Mouse (Mus musculus) urinary bladder, postnatal 25 days (tissue): ENCODE results near the gene Rac3.
A peak's percentile ranks its signal among the peaks of the same experiment; 100 is the strongest.
"Not testable (repeated sequence)": the region's sequence is repeated elsewhere in the genome, so short reads cannot be mapped to it uniquely, and the experiment has no call there.

Source experiments
- DNase-seq: peaks from one replicate; pipeline ENCODE4 v3.0.0; 2022; ENCODE audit warnings: low spot score

Rac3 gene

DNA sequence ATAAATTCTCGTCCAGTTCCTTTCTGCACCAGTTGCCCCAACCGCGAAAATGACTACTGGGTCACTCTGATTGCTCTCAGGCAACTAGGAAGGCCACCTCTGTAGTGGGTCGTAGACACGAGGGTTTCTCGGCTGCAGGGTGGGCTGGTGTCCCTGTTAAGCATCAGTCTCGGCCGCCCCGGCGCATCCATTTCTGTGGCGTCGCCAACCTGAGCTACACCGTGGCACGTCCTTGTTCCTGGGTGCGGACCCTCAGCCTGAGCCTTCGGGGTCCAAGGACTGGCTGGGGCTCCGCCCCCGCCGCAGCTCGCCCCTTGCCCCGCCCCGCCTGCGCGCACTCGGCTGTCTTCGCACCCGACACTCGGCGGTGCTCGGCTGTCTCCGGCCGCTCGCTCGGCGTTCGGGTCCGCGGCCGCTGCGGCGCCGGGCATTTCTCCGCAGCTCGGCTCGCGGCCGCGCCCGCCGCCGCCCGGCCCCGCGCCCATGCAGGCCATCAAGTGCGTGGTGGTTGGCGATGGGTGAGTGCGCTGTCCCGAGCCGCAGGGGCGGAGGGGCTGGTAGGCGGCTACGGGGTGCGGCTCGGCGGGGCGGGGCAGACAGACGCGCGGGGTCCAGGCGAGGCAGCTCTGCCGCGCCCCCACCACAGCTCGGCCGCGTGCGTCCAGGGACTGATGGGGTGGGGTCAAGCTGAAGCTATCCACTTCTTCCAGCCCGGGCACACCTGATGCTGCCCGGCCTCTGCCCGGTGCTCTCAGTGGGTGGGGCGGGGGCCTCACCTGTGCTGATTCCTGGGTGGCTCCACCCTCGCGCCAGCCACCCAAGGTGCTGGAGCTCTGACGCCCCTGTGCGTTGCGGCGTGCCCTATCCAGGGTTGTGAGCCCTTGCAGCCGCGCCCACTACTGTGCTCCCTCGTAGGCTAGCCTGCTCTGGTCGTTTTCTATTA, at the start of gene Rac3:
Rac3 (plus strand) TSS at position 347 of the 943 bp plus-strand sequence.
- DNase-seq, result peak; percentile 57

DNA sequence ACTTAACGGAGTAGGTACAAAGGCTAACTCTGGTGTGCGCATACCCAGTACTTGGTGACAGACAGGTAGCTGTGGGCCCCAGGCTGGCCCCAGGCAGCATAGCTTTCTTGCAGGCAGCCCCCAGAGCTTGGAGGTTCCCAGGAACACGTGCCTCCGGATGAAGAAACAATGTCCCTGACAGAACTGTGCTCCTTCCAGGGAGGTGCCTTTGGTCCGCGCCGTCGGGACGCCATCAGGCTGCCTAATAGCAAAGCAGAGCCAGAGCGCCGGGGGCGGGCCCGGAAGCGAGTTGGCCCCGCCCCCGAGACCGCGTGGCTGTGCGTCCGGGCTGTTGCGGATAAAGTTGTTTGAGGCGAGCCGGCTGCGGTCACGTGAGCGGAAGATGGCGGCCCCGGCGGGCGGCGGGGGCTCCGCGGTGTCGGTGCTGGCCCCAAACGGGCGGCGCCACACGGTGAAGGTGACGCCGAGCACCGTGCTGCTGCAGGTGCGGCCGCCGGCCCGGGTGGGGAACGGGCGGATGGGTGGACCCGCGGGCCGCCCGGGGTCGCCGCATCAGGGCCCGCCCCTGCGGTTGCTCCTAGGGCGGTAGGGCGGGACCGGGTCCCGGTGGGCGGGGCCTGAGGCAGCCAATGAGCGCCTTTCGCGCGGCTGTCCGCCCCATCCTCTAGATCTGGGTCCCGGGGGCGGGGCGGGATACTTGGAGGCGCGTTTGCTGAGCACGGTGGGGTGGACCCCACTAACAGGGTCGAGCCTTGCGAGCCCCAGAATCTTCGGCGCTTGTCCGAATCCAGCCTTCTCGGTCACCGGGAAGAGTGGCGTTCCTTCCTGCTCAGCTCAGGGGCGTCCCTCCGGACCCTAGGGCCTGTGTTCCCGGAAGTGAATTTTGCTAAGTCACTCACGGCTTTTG, 48.3 kb upstream of the Rac3 start, which contains the start of gene Aspscr1:
Aspscr1 (plus strand) TSS at position 287 of the 907 bp plus-strand sequence.
- DNase-seq, result peak; percentile 96

DNA sequence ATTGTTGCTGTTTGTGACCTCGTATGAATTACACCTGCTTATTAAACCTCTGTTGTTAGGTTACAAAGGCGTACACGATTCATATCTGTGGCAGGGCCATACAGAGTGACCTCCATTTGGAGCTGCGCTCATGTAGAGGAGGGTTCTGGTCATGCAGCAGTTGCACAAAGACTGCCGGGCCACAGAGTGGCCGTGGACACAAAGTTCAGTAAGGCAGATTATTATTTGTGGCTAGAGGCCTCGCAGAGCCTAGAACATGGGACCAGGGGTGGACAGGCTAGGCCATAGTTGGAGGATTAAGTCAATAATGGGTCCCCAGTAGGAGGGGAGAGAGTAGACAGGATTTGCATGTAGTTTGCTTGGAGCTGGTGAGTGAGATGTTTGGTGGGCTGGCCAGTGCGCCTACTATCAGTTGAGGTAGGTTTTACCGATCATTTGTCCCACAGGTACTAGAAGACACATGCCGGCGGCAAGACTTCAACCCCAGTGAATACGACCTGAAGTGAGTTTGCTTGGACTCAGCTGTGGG, 47.6 kb upstream of the Rac3 start:
- no peak for DNase-seq

DNA sequence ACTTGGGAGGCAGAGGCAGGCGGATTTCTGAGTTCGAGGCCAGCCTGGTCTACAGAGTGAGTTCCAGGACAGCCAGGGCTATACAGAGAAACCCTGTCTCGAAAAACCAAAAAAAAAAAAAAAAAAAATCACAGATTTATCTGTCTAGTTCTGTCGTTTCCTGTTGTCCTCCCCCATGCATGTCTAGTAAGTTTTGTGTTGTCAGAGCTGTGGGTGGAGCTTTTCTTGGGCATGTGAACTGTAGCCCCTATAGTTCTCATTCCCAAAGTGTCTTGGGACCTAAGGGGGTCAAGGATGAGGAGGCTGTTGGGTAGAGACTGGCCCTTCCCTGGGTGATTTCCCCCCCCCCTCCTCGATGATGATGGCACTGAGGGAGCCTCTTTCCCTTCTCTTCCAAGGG, 45.4 kb upstream of the Rac3 start:
- DNase-seq, result not testable (repeated sequence)

DNA sequence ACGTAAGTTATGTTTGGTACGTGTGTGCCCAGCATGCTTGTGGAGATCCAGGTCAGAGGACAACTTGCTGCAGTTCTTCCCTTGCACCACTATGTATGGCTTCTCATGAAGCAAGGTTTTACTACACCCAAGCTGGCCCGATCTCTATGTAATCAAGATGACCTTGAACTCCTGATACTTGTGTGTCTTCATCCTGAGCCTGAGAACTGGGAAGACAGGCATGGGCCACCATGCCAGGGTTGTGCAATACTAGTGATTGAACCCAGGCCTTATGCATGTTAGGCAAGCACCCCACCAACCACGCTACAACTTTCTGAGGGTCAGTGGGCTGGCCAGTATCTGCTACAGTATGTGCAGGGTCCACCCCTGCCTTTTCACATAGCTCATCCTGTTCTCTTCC, 44.3 kb upstream of the Rac3 start:
- DNase-seq, result no peak

DNA sequence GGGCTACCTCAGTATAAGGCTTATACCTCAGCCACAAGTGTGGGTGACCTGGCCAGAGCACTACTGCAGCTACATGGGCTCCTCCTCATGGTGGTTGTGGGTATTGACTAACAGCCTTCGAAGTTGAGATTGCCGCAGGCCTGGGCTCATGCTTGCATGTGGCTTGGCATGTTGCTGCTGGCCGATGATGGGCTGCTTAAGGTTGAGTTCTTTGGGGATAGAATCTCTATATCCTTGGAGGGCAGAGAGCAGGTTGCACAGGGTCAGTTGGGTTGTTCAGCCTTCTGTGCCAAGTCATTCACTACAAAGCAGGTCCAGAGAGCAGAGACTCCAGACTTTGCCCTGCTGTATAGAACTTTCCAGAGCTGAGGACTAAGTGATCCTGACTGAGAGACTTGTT, 41.4 kb upstream of the Rac3 start:
- no peak for DNase-seq

DNA sequence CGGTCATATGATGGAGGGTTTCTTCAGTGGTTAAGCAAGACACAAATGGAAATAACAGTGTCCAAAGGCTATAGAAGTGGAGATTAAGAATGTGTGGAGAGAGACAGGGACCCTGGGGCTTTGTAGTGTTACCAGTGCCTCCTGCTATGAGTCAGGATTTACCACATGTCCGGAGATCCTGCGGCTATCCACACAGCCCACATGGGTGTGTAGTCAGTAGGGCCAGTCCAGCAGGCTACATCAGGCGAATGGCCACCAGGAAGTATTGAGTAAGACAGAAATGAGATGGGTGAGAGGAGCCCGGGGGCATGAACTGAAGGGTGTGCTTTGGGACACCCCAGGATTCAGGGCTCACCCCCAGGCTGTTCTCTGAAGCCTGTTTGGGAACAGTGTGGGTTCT, 38.6 kb upstream of the Rac3 start:
- no peak for DNase-seq

DNA sequence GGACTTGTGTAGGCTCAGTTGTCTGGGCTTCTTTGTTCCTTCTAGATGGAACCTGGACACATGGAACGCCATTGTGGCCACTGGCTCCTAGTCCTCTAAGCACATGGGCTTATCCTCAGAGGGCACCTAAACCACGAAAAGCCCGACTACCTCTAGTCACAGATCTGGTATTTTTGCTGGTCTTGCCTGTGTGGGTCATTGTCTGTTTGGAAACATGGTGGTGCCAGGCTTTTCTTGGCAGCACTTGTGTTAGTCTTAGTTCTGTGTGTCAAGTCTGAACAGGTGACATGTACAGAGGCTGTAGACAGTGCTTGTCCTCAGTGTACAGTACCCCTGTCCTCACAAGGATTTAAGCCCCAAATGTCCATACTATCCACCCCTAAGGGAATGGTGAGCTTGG, 37.7 kb upstream of the Rac3 start:
- no peak for DNase-seq

DNA sequence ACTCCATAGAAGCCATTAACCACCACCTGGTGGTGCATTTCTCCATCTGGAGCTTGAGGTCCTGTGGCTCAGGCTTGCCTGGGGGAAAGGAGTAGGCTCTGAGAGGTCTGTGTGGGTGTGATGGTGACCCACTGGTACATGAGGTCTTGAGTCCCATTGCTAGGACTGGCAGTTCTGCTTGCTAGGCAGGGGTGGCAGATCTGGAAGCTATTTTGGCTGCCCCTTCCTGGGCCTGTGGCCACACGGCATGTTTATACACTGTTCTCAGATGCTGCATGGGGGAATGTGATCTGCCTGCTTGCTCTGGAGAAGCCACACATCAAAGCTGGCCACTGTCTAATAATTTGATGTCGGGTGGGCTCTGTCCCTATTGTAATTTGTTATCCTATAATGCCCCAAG, 37.2 kb upstream of the Rac3 start:
- no peak for DNase-seq

DNA sequence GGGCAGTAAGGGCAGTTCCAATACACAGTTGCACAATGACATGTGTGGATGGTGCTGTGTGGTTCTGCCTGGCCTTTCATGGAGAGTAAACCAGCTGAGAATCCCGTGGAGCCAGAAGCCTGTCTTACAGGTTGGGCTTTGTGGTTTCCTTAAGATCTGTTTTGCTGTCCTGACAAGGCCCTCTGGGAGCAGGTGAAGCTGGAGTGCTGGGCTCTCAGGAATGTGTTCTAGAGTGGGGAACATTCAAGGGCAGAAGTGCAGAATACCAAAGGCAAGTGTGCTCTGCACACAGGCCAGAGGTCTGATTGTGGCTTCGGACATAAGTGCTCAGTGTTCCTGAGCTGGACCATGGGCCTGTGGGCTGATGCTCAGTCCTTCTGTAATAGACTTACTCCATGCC, 36.6 kb upstream of the Rac3 start:
- no peak for DNase-seq

DNA sequence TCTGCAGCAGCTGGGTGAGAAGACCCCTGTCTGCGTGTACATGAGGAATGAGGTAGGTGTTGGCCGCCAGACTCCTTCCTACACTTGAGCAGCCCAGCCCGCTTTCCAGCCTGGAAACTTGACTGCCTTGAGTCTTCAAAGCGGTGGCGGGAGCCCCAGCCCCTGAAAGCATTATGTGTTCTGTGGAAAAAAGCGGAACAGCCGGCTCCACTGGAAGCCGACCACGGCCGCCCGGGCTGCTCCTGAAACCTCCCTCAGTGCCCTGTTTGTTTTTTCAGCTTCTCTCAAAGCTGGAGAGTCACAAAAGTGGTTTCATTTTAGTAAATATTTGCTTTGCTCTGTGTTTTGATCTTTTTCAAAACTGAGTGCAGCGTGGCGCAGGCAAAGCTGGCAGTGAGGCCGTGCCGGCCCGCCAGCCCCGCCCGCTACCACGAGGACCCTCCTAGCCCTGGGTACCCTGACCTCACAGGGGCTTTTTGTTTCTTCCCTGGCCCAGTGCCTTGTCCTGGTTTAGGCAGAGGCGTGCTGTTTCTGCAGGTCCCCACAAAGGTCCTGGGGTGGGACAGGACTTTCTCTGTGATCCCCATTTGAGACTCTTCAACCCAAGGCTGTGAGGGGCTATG, 34.5 kb upstream of the Rac3 start:
- no peak for DNase-seq

DNA sequence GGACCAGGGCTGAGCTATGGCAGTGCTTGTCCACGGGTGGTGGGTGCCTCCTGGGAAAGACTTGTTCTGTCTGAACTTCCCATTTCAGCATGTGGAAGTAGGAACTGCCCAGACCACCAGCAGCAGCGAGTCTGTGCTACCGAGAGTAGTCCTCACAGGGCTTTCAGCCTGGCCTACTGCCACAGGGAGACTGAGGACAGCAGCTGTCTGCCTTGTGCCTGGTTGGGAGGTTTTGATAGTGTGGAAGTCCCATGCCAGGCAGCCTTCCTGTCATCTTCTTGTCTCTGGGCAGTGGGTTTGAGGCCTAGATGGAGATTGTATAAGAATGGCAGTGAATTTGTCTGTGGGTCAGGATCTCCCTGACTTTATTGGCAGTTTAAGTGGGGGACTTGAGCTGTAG, 31.9 kb upstream of the Rac3 start:
- no peak for DNase-seq

DNA sequence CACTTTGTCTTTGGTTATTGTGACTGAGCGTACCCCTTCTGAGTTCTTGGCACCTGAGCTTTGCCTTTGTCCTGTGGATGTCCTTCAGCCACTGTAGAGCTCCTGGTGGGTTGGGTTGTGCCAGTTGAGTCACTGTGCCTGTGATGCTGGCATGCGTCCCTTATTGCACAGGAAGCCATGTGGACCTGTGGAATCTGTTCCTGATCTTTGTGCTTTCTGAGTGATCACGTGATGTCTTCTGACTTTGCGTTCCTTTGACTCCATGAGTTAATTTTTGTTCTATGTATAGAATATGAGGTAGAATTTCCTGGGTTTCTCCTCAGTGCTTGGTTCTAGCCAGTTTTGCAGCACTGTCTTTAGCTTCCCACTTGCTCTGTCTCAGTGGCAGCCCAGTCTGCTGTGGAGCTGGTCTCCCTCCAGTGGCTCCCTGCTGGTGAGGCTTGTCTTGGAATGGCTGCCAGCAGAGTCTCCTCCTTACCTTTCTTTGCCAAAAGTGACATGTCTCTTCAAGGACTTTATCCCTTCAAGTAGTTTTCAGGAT, 28.7 kb upstream of the Rac3 start:
- no peak for DNase-seq

DNA sequence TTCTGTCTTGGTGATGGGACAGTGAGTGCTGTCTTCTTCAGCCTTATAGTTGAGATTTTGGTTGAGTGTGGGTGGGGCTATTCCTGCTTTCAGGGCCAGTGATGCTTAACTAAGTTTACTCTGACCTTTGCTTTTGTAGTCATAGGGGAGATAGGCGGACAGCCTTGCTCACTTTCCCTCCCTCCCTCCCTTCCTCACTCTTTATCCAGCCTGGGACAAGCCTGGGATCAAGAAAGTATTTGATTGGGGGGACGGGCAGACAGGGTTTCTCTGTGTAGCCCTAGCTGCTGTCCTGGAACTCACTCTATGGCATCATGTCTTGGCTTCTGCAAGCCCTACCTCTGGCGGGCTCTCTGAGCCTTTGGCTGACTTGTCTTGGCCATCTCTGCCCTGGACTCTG, 27.8 kb upstream of the Rac3 start:
- DNase-seq, result no peak

DNA sequence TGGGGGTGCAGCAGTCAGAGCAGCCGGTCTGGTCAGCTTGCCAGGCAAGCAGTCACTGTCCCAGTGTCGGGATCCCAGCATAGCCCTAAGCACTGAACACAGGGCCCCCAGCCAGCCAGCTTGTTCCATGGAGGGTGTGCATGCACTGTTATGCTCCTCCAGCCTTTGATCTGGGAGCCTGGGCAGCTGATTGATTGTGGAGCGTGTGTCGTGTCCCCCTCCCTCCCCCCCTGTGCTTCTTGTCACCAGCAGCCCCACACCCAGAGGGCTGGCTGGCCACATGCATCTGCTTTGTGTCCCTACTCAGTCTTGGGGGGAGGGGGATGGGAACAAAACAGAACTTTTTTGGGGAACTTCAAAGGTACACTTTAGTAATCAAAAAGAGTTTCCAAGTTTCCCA, 26.1 kb upstream of the Rac3 start:
- DNase-seq, result no peak

DNA sequence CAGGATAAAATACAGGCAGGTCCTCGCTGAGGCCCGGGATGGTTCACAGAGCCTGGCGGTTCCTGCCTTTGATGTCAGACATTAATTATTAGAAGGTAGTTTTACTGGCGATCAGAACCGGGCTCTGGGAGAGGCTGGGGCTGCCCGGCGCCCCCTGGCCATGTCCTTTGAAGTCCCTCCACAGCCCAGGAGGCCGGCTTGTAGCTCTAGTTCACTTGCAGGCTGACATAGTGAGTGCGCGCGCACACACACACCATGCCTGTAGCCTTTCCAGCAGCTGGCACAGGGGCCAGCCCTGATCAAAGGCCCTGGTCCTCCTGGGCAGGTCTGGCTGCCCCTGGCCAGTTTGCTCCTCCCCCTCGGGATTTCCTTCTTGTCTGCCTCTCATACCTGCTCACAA, 25.6 kb upstream of the Rac3 start:
- DNase-seq, result no peak

DNA sequence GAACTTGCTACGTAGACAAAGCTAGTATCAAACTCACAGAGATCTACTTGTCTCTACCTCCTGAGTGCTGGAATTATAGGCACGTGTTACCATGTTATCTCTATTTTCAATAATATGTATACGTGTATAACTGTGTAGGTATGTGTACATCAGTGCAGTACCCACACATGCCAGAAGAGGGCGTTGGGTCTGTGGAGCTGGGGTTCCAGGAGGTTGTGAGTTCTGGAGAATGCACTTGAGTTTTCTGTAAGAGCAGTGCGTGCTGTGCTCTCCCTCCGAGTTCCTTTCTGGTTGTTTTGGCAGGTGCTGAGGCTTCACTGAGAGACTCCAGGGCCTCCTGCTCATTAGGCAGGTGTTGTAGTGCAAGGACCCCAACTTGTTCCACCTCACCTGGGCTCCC, 24.7 kb upstream of the Rac3 start:
- no peak for DNase-seq

DNA sequence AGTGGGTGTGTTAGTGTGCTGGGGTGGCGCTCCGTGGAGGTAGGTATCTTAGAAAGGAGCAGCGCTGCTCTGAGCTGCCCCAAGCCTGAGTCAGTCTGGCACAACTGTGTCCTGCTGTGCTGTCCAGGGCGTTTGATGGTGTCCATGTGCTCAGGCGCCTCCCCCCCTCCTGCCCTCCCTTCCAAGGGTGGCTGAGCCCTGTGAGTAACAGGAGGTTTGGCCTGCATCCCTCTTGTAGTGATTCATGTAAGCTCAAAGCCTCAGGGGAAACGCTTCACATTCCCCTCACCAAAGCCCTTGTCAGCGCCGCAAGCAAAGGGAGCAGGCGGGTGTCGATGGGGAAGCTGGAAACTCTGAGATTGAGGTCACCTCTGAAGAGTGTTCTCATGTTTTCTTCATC, 23.5 kb upstream of the Rac3 start:
- no peak for DNase-seq

DNA sequence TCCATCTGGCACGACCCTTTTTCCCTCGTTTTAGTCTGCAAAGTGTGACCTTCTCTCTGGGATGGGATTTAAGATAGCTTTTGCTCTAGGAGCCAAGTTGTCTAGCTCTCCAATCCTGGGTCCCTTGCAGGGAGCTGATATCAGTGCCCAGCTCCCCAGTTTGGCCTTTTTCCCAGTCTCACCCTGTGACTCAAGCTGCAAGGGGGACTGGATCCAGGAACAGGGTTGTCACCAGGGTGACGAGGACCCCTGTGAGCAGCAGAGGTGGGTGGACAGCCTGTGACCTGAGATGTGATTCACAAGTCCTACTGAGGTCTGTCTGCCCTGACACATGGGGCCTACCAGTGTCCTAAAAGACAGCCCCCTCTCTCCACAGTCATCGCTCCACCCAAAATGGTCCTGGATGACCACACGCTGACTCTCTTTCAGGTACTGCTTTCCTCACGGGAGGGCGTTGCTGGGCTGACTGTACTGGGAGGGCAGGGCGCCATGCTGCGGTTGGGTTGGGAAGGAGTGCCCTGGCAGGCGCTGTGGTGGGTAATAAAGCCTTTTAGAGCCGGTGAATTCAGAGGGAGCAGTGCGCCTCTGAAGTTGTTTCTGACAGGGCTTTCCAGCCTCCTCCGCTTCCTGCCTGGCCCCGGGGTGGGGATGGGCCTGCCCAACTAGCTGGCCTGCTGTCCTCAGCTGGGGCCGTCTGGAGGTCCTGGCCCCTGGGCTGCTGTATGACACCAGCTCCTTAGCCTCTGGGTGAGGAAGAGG, 17.4 kb upstream of the Rac3 start:
- DNase-seq, result no peak

DNA sequence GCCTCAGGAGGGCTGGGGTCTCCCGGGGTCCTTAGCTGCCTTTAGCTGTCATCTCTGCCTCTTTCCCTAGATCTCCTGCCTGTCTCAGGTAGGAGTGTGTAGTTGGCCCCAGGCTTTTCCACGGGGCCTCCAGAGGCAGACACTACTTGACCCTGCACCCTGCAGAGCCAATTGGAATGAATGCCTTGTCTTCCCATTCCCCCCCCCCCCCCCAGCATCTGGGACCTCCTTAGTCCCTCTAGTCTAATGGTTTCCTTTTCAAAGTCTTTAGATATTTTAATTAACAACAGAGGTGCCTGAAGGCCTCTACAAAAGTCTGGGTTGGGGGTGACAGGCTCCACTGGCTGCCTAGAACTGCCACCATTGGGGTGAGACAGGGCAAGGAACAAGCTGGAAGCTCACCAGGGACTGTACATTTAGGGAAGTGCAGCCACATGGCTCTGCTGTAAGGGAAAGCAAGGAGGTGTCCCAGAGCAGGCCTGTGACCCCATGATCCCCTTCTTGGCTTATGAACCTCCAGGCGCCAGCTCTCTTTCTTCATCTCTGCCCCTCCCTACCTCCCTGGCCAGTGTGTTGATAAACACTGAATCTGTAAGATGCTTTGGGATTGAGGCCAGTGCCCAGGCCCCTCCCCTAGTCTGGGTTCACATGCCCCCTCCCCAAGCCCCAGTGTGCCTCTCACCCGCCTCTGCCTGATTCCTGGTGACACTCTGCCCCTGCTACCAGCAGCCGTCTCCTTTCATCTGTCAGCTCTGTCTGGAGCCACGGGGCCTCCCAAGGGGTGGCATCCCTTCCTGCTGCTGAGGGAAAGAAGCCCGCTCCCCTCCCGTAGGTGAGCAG, 16.6 kb upstream of the Rac3 start:
- DNase-seq, result no peak
